Mouse (Mus musculus) ES-CJ7 (cell line): ENCODE results near the gene Gm49388.

Experiments
- DNase-seq: peaks from one replicate; pipeline ENCODE4 v3.0.0; 2011; ENCODE audit warnings: low read depth, low spot score

Gene Gm49388

GRCm38 (mm10) chr7:127785308-127785707 is at the start of gene Gm49388:
Gene Gm49388 (plus strand): TSS chr7:127785608.
- no peak for DNase-seq

DNA sequence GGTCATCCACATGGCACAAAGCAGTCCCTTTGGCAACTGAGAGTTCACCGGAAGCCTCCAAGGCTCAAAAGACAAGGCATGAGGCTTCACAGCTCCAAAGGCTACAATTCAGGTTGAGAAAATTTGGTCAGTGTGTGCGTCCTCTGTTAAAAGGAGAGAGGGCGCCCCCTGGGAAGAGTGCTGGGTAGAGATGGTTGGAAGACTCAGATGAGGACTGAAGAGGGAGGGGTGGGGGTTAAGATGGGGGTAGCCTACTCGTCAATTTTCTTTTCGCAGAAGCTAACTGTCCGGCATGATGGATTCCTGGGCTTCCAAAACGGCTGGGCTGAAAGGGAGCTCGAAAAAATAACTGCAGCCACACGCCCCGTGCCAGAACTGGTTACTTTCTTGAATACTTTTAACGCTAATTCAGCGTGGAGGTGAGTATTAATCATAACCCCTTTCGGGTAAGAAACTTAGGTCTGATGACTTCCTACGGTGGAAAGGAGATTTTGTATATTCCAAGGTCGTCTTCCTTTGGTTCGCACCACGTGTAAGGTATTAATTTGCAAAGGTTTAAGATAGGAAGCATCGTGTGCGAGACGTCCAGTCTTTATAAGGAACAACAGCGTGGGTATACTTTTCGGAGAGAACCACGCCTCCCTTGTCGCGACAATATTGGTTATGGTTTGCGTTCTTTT is 40.9 kb upstream of the Gm49388 start, which contains the start of gene Fbxl19:
Gene Fbxl19 (plus strand): TSS at position 178 of the 680 bp plus-strand sequence.
- DNase-seq, result peak; percentile 87

DNA sequence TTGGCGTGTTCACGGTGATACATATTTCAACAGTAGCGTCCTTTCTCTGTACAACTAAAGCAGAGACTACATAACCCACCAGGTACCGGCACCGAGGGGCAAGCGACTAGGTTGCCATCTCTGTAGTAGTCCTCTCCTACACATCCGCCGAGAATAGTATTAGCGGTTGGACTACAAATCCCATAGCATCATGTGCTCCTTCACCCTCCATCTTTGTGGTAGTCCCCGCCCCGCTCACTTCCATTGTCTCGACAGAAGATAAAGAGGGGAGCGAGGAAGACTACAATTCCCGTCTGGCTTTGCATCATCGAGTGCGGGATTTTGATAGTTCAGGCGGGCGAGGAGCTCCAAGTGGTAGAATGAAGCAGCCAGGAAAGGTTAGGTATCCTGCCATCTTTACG is 40.2 kb upstream of the Gm49388 start:
- peak; percentile 98 for DNase-seq

DNA sequence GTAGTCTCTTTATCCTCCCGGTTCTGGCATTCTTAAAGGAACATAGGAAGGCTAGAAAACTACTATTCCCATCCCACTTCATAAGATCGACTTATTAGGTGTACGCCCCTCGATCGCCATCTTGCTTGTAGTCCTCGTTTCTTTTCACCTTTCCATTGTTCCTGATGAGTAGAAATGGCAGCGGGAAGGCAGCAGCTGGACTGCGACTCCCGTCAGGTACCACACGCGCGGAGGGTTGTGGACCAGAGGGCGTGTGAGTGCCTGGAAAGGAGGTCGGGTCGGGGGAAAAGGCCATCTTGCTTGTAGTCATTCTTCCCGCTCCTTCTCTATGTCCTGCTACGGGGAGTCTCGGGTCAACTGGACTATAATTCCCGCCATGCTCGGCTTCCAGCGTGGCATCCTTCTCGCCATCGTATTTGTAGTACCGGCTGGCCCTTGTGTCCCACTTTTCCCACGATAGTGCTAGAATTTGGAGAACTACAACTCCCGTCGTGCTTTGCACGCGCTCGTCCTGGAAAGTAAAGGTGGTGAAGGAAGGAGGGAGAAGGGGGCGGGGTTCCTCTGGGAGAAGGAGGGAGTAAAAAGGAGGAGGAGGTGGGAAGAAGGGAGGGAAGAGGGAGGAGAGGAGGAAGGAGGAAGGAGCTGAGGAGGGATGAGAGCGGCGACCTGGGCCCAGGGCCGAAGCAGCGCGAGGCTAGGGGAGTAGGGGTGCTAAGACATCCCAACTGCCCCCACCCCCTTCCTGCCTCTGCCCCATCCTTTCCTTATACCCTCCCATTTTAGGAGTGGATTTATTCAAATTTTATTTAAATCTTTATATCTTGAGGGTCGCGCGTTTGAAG is 39.5 kb upstream of the Gm49388 start:
- DNase-seq, result peak; percentile 98

DNA sequence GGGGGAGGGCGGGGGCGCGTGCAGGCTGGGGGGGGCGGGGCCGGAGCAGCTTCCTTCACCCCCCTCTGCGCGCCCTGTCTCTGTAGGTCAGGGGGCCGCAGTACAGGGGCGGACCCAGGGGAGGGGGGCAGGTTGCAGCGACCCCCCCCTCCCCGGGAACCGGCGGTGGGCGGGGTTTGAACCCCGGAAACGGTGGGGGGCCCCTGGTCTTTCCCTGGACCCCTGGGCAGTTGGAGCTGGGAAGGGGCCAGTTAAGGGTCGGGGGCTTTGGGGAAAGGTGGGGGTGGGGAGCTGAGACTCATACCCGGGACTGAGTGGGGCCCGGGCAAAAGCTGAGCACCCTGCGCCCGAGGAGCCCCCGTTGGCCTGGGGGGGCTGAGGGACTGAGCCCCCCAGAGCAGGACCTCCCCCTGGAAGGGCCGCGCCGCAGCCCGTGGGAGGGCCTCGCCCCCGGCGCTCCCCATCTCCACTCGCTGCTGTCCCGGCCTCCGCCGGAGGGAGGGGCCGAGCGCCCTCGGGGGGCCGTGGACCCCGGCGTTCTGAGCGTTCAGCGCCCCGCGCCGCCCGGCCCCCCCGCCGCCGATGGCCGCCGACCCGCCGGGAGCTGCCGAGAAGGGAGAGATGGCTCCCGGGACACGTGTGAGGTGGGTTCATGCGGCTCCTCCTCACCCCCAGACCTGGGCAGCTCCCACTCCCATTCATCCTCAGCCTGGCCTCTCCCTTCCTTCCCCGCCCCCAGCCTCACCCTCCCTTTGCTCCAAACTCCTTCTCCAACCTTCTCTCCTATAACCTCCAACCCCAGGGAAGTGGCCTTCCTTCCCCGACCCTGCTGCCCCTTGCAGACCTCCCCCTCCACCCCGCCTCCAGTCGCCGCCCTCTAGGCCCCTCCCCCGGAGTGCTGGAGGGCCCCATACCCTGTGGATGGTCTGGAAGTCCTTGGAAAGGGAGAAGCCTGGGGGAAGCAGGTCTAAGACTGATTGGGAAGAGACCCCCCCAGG is 38.6 kb upstream of the Gm49388 start:
- DNase-seq, result peak; percentile 83

- DNase-seq, result peak; percentile 43
Measured at GRCm38 (mm10) chr7:127747559-127748234, 37.7 kb upstream of the Gm49388 start.

GRCm38 (mm10) chr7:127748235-127748560 is 37.2 kb upstream of the Gm49388 start:
- no peak for DNase-seq

GRCm38 (mm10) chr7:127750131-127751127 is 35.0 kb upstream of the Gm49388 start:
- DNase-seq, result peak; percentile 95

- no peak for DNase-seq
Measured at GRCm38 (mm10) chr7:127751619-127752018, 33.8 kb upstream of the Gm49388 start.

GRCm38 (mm10) chr7:127752069-127752468 is 33.3 kb upstream of the Gm49388 start:
- DNase-seq, result no peak

DNA sequence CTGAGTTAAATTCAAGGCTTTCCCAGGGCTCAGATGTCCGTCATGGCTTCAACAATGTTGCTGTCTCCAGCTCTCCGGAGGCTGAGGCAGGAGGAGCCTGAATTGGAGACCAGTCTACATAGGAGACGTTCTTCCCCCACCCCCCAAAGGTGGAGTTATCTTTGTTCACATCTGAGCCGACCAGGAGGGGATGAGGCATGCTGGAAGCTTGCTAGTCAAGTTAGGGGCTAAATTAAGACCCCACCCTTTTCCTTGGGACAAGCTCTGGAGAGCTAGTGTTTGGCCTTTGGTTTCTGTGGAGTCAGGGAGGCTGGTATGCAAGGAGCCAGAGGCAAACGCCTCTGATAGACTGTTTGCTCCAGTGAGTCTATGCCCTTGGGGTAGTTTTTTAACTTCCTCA is 32.2 kb upstream of the Gm49388 start:
- peak; percentile 51 for DNase-seq

DNA sequence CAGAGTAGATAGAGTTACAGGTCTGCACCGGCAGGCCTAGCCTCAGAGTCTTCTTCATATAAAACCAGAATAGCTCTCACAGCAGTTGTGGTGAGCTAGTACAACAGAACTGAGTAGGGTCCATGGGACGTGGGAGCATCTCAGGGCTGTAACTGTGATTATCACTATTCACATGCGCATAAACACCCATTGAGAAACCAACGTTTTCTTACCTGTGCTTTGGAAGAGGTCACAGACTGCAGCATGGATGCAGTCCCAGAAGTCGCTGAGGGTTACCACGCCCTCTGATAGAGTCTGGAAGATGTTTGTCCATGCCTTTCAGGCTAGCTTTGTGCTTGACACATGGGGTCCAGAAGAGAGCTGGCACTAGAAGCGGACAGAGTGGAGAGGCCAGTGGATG is 31.7 kb upstream of the Gm49388 start:
- peak; percentile 53 for DNase-seq

DNA sequence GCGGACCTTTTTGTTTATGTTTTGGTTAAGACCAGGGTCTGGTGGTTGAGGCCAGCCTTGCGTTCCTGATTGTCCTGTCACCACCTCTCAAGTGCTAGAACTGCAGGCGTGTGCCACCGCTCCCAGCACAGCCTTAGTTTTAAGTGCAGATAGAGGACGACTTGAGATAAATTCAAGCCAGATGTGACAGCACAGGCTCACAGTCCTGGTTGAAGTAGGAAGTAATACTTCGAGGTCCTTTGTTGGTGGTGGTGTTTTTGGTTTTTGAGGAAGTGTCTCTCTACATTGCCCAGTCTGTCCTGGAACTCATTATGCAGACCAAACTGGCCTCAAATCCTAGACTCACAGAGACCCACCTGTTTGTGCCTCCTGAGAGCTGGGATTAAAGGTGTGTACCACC is 25.7 kb upstream of the Gm49388 start:
- DNase-seq, result no peak

DNA sequence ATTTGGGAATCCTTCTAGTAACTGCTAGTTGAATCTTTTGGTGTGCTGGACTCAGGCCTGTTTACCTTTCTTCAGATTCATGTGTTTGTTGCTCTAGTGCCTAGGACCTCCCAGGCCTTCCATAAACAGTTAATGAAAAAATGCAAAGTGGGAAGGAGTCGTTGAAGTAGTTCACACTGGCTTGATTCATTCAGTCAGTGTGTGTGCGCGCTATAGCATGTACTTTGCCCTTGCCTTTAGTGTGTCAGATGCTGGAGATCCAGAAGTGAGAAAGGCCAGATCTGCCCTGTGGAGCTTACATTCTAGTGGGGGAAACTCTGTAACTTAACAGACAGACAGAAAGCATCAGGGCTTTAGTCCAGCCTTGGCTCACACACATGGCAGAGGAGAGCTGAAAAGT is 24.9 kb upstream of the Gm49388 start:
- DNase-seq, result no peak

GRCm38 (mm10) chr7:127761026-127761425 is 24.4 kb upstream of the Gm49388 start:
- DNase-seq, result peak; percentile 80

GRCm38 (mm10) chr7:127763642-127764041 is 21.8 kb upstream of the Gm49388 start:
- DNase-seq, result no peak

- DNase-seq, result no peak
Measured at GRCm38 (mm10) chr7:127765756-127766155, 19.7 kb upstream of the Gm49388 start.

DNA sequence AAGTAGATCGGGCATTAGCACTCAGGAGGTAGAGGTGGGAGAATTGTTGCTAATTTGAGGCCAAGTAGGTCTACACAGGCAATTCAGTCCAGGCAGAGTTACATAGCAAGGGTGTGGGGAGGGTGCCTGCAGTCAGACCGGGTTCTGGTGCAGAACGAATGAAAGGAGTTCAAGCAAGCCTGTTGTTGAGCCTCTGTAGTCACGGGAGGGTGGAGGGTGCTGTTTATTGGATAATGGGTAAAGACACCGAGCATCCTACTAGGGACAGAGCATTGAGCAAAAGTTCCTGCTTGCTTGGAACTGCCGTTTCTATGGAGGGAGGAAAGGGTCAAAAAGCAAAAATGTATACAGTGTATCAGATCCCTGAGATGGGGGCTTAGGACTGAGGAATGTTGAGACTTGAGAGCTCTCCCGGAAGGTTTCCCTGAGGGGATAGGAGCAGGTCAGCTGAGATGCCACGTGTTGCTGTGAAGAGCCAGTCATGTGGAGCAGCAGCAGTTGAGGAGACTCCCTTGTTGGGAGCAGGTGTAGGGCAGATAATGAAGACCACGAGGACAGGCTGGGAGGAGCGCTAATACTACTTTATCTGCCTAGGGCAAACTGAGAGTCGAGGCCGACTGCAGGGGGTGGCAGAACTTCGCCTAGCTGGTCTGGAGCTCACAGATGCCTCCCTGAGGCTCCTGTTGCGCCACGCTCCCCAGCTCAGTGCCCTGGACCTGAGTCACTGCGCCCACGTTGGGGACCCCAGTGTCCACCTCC is 18.4 kb upstream of the Gm49388 start:
- DNase-seq, result peak; percentile 33

GRCm38 (mm10) chr7:127767671-127768345 is 17.6 kb upstream of the Gm49388 start:
- no peak for DNase-seq
